Mouse (Mus musculus): Measurements from ENCODE around the gene Frmd4b. TPM values are rescaled to one million over a fixed set of nuclear protein-coding genes. Genes with fewer than 3 reads are reported as not detected.

Frmd4b gene
- polyA plus RNA-seq, 1 experiment from 2014 or later, result 13.7 TPM

DNA sequence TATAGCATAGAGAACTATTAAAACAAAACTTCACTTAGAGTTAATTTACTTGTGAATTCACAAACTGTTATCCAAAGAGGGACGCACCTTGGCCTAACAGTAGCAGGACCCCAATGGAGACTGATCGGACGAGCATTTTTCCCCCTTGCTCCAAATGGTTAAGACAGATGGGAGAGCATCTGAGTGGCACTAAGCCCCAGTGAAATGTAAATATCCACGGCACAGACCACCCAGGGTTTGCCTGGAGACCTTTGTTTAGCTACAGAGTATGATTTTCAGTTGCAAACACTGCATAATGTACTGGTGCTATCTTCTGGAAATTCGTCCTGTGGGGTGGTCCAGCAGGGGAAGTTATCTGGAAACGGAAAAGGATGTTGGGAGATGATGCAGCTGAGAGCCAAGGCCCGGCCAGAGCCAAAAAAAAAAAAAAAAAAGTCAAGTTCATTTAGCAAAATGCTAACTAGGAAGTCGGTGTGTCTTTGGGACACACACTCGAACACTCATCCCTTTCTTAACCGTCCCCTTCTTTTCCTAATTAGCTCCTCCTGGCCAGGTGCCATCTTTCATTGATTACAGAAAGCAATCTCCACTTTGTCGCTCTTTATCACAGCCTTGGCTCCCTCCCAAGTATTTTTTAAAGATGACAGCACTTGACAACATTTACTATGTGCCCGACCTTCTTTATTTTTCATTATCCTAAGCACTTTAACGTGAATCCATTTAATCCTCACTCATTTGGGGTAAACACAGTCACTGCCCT lies 95.9 kb downstream of the Frmd4b start:
- no peak for ATAC-seq (ENCODE audit: low FRiP score, low TSS enrichment)
- WGBS, result 72% methylated on average over 13 of the region's 13 CpGs
- H3K4me1 ChIP-seq (ENCODE audit: control insufficient read depth, insufficient read depth, low read length), result peaks cover 9% of the 10 kb centered on the region; the same call in 1 of the 2 replicates
- no peaks in the 10 kb centered on the region; the same call in 1 of the 2 replicates for H3K27me3 ChIP-seq (ENCODE audit: control insufficient read depth, insufficient read depth, low read length)
- H3K4me2 ChIP-seq (replicated peaks; ENCODE audit: low read depth, low read length), result no peak overlapping the region
- H3K9ac ChIP-seq (ENCODE audit: low read depth, low read length), result no peak overlapping the region
- H3K9me3 ChIP-seq (ENCODE audit: control insufficient read depth, low read length), result no peaks in the 10 kb centered on the region
- no peak overlapping the region for H3K27ac ChIP-seq (ENCODE audit: low read depth, low read length)
- H3K36me3 ChIP-seq (ENCODE audit: control insufficient read depth, insufficient read depth, low read length), result no peaks in the 10 kb centered on the region
- H3K4me3 ChIP-seq (ENCODE audit: low read length), result no peak overlapping the region

DNA sequence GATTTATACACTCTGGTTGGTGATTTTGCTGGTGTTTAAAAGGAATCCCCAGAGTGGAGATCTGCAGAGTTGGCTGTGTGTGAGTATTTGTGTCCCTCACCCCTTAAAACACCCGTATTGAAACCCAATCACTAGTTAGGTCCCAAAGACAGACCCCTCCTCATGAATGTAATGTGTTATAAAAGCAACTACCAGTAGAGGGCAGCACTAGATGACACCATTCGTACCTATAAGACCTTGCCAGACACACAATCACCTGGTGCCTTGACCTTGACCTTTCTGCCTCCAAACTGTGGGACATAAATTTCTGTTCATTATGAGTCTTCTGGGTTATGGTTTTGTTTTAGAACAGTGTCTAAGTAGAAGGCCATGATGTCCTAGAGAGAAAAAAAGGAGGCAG lies 96.8 kb downstream of the Frmd4b start:
- H3K4me3 ChIP-seq (ENCODE audit: low read length), result no peak overlapping the region
- H3K36me3 ChIP-seq (ENCODE audit: control insufficient read depth, insufficient read depth, low read length), result no peaks in the 10 kb centered on the region
- H3K27me3 ChIP-seq (ENCODE audit: control insufficient read depth, insufficient read depth, low read length), result no peaks in the 10 kb centered on the region; the same call in 1 of the 2 replicates
- H3K4me2 ChIP-seq (replicated peaks; ENCODE audit: low read depth, low read length), result no peak overlapping the region
- ATAC-seq (ENCODE audit: low FRiP score, low TSS enrichment), result no peak
- 28% methylated on average over 2 of the region's 2 CpGs for WGBS
- no peak overlapping the region for H3K27ac ChIP-seq (ENCODE audit: low read depth, low read length)
- no peaks in the 10 kb centered on the region for H3K9me3 ChIP-seq (ENCODE audit: control insufficient read depth, low read length)
- H3K4me1 ChIP-seq (ENCODE audit: control insufficient read depth, insufficient read depth, low read length), result peaks cover 9% of the 10 kb centered on the region; the same call in 1 of the 2 replicates
- no peak overlapping the region for H3K9ac ChIP-seq (ENCODE audit: low read depth, low read length)

DNA sequence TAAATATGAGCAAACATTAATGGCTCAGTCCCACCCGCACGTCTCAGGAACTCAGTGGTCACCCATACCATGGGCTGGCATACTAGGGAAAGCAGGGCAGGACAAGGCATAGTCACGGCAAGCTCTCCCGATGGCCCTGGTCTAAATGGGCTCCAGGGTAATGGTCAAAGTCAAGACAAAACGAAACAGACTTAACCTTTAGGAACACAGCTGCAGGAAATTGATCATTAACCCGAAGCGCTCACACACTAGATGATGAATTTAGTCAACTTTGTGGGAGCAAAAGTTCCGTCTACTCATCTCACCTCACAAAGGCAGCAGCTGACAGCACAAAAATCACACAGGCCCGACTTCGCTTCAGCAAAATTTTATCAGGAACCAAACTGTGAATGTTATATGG lies 97.8 kb downstream of the Frmd4b start:
- no peak overlapping the region for H3K4me3 ChIP-seq (ENCODE audit: low read length)
- no peaks in the 10 kb centered on the region; the same call in 1 of the 2 replicates for H3K27me3 ChIP-seq (ENCODE audit: control insufficient read depth, insufficient read depth, low read length)
- ATAC-seq (ENCODE audit: low FRiP score, low TSS enrichment), result no peak
- no peak overlapping the region for H3K9ac ChIP-seq (ENCODE audit: low read depth, low read length)
- no peaks in the 10 kb centered on the region for H3K36me3 ChIP-seq (ENCODE audit: control insufficient read depth, insufficient read depth, low read length)
- 74% methylated on average over 10 of the region's 10 CpGs for whole genome bisulfite sequencing
- H3K27ac ChIP-seq (ENCODE audit: low read depth, low read length), result no peak overlapping the region
- peaks cover 9% of the 10 kb centered on the region; the same call in 1 of the 2 replicates for H3K4me1 ChIP-seq (ENCODE audit: control insufficient read depth, insufficient read depth, low read length)
- H3K9me3 ChIP-seq (ENCODE audit: control insufficient read depth, low read length), result no peaks in the 10 kb centered on the region
- no peak overlapping the region for H3K4me2 ChIP-seq (replicated peaks; ENCODE audit: low read depth, low read length)

DNA sequence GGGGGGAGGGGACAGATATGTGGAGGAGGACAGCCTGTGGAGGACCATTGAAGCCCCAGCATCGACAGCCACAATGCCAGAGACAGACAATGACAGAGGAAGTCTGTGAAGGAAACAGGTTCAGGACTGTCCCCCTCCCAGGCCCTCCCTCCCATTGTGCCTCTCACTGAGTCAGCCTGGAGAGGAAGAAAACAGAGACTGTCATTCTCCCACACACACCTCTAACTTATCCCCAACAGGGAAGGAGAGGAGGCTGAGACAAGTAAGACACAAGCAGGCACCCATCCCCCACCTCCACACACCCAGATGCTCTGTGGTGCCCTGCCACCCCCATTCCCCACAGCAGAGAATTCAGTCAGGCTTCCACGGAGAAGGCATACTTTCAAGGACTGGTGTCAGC lies 98.9 kb downstream of the Frmd4b start:
- H3K9ac ChIP-seq (ENCODE audit: low read depth, low read length), result no peak overlapping the region
- H3K4me2 ChIP-seq (replicated peaks; ENCODE audit: low read depth, low read length), result no peak overlapping the region
- H3K4me3 ChIP-seq (ENCODE audit: low read length), result no peak overlapping the region
- WGBS, result 16% methylated on average over 2 of the region's 2 CpGs
- no peaks in the 10 kb centered on the region for H3K36me3 ChIP-seq (ENCODE audit: control insufficient read depth, insufficient read depth, low read length)
- peaks cover 9% of the 10 kb centered on the region; the same call in 1 of the 2 replicates for H3K4me1 ChIP-seq (ENCODE audit: control insufficient read depth, insufficient read depth, low read length)
- no peaks in the 10 kb centered on the region for H3K9me3 ChIP-seq (ENCODE audit: control insufficient read depth, low read length)
- H3K27ac ChIP-seq (ENCODE audit: low read depth, low read length), result no peak overlapping the region
- 0 out of 2 replicates have a peak, but pooled peaks have one; percentile 29 for ATAC-seq (ENCODE audit: low FRiP score, low TSS enrichment)
- H3K27me3 ChIP-seq (ENCODE audit: control insufficient read depth, insufficient read depth, low read length), result no peaks in the 10 kb centered on the region

DNA sequence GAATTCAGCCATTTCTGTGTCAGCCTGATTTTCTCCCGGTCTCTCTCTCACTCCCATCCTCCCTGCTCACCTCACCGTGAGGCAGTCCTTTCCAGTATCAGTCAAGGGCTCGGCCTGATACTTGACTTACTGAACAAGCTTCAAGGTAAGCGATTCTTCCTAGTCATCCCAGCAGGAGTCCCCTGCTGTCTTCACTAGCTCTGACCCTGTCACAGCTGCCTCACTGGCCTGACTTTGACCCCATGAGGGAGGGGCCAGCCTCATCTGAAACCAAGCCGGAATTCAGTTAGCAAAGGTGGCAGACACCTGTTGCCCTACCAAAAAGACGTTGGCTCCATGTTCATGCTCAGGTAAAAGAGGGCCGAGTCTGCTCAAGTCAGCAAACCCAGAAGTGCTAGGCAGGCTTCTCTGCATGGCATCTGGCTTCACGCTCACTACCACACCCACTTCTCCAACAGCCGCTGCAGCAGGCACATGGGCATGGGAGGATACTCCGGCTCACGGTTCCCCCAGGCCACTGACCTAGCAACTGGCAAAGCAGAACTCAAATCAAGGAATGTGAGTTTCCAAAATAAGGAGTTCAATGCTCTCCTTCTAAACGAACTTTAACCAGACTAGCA lies 99.6 kb downstream of the Frmd4b start:
- 34% methylated on average over 12 of the region's 12 CpGs for WGBS
- Histone ChIP-seq H3K27me3 (ENCODE audit: control insufficient read depth, insufficient read depth, low read length) (no peaks in the 10 kb centered on the region), H3K9ac (ENCODE audit: low read depth, low read length) (no peak overlapping the region), H3K27ac (ENCODE audit: low read depth, low read length) (peak overlapping the region; percentile 11; the same call in 1 of the 2 replicates), H3K9me3 (ENCODE audit: control insufficient read depth, low read length) (no peaks in the 10 kb centered on the region), H3K4me3 (ENCODE audit: low read length) (no peak overlapping the region), H3K4me1 (ENCODE audit: control insufficient read depth, insufficient read depth, low read length) (peaks cover 9% of the 10 kb centered on the region; the same call in 1 of the 2 replicates), H3K36me3 (ENCODE audit: control insufficient read depth, insufficient read depth, low read length) (no peaks in the 10 kb centered on the region), H3K4me2 (replicated peaks; ENCODE audit: low read depth, low read length) (no peak overlapping the region)
- ATAC-seq (ENCODE audit: low FRiP score, low TSS enrichment), result no peak

DNA sequence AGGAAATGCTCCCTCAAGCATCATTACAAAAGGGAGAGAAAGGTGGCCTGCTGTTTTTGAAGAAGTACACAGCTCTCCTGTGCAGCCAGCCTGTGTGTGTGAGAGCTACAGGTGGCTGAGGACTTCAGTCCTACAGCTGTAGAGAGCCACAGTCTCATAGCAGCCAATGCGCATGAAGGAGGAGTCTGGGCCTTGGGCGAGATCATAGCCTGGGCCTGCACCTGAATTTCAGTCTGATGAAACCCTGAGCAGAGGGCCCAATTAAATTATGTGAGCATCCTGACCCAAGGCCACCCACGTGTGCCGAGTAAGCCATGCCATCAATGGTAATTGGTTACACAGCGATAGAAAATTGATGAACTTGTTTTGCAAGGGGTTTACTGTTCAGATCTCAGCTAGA lies 100.4 kb downstream of the Frmd4b start:
- Histone ChIP-seq H3K36me3 (ENCODE audit: control insufficient read depth, insufficient read depth, low read length) (no peaks in the 10 kb centered on the region), H3K9me3 (ENCODE audit: control insufficient read depth, low read length) (no peaks in the 10 kb centered on the region), H3K27me3 (ENCODE audit: control insufficient read depth, insufficient read depth, low read length) (no peaks in the 10 kb centered on the region), H3K9ac (ENCODE audit: low read depth, low read length) (no peak overlapping the region), H3K27ac (ENCODE audit: low read depth, low read length) (no peak overlapping the region), H3K4me1 (ENCODE audit: control insufficient read depth, insufficient read depth, low read length) (peaks cover 9% of the 10 kb centered on the region; the same call in 1 of the 2 replicates), H3K4me3 (ENCODE audit: low read length) (no peak overlapping the region), H3K4me2 (replicated peaks; ENCODE audit: low read depth, low read length) (no peak overlapping the region)
- ATAC-seq (ENCODE audit: low FRiP score, low TSS enrichment), result no peak
- WGBS, result 78% methylated on average over 5 of the region's 5 CpGs

DNA sequence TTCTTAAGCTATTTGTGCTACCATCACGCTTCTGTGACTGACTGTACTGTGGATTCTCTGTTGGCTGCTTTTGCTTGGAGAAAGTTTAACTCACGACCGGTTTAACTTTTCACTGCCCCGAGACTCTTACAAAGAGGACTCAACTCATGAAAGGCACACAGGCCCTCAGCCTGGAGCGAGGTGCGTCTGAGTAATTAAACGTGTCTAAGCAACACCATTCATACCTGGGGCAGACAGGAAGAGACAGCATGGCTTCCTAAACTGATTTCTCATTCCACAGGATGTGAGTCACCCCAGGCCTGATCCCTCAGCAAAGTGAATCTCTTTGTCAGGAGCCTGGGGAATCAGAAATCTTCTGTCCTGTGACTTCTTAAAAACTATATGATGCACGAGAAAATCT lies 106.6 kb downstream of the Frmd4b start:
- peak overlapping the region; percentile 30; the same call in 1 of the 2 replicates for H3K27ac ChIP-seq (ENCODE audit: low read depth, low read length)
- ATAC-seq (ENCODE audit: low FRiP score, low TSS enrichment), result no peak
- no peak overlapping the region for H3K4me2 ChIP-seq (replicated peaks; ENCODE audit: low read depth, low read length)
- no peaks in the 10 kb centered on the region for H3K27me3 ChIP-seq (ENCODE audit: control insufficient read depth, insufficient read depth, low read length)
- no peak overlapping the region for H3K4me3 ChIP-seq (ENCODE audit: low read length)
- WGBS, result 55% methylated on average over 8 of the region's 8 CpGs
- H3K4me1 ChIP-seq (ENCODE audit: control insufficient read depth, insufficient read depth, low read length), result peaks cover 3% of the 10 kb centered on the region; the same call in 1 of the 2 replicates
- H3K9ac ChIP-seq (ENCODE audit: low read depth, low read length), result no peak overlapping the region
- no peaks in the 10 kb centered on the region for H3K36me3 ChIP-seq (ENCODE audit: control insufficient read depth, insufficient read depth, low read length)
- no peaks in the 10 kb centered on the region for H3K9me3 ChIP-seq (ENCODE audit: control insufficient read depth, low read length)

DNA sequence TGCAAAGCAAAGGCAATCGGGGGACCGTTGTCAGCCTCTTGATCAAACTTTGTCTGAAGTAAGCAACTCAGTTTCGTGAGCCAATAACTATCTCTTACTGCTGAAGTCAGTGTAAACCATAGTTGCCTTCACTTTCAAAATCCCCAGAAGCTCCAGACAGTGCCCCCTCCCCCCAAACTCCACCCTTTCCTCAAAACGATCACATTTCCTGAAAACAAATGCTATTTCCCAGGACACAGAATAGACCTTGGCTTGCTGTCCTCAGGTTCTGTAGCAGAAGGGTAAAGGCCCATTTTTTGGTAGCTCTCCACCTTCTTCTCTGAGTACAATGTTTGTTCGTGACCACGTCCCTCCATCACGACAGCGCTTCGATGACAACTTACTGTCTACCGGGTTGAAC lies 107.9 kb downstream of the Frmd4b start:
- Histone ChIP-seq H3K27me3 (ENCODE audit: control insufficient read depth, insufficient read depth, low read length) (no peaks in the 10 kb centered on the region), H3K4me2 (replicated peaks; ENCODE audit: low read depth, low read length) (no peak overlapping the region), H3K4me3 (ENCODE audit: low read length) (no peak overlapping the region), H3K4me1 (ENCODE audit: control insufficient read depth, insufficient read depth, low read length) (peaks cover 5% of the 10 kb centered on the region; the same call in 1 of the 2 replicates), H3K9ac (ENCODE audit: low read depth, low read length) (no peak overlapping the region), H3K27ac (ENCODE audit: low read depth, low read length) (no peak overlapping the region), H3K36me3 (ENCODE audit: control insufficient read depth, insufficient read depth, low read length) (no peaks in the 10 kb centered on the region), H3K9me3 (ENCODE audit: control insufficient read depth, low read length) (no peaks in the 10 kb centered on the region)
- WGBS, result 84% methylated on average over 10 of the region's 10 CpGs
- no peak for ATAC-seq (ENCODE audit: low FRiP score, low TSS enrichment)

DNA sequence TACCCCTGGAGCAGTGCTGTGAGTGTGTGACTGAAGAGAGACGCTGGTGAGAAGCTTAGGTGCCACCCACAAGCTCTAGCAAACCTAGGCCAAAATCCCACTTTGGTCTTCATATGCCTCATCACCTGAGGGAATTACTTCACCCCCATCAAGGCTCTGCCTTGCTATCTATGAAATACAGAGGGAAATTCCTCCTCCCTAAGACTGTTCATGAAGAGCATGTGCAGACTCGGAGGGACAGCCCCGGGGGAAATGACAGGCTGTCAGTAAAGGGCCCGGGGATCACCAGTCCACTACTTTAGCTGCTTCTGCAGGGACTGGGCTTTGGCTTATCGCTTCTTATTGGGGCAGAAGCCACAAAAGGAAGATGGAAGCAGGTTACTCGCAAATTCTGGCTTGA lies 108.9 kb downstream of the Frmd4b start:
- ATAC-seq (ENCODE audit: low FRiP score, low TSS enrichment), result no peak
- 82% methylated on average over 6 of the region's 6 CpGs for WGBS
- no peak overlapping the region for H3K27ac ChIP-seq (ENCODE audit: low read depth, low read length)
- H3K27me3 ChIP-seq (ENCODE audit: control insufficient read depth, insufficient read depth, low read length), result no peaks in the 10 kb centered on the region
- no peaks in the 10 kb centered on the region for H3K36me3 ChIP-seq (ENCODE audit: control insufficient read depth, insufficient read depth, low read length)
- no peak overlapping the region for H3K9ac ChIP-seq (ENCODE audit: low read depth, low read length)
- no peak overlapping the region for H3K4me3 ChIP-seq (ENCODE audit: low read length)
- H3K9me3 ChIP-seq (ENCODE audit: control insufficient read depth, low read length), result no peaks in the 10 kb centered on the region
- H3K4me2 ChIP-seq (replicated peaks; ENCODE audit: low read depth, low read length), result no peak overlapping the region
- H3K4me1 ChIP-seq (ENCODE audit: control insufficient read depth, insufficient read depth, low read length), result peaks cover 5% of the 10 kb centered on the region; the same call in 1 of the 2 replicates

All from kidney, embryonic 14.5 days (tissue).